Mouse (Mus musculus): ENCODE measurements at regions not wholly inside any gene's neighbourhood (a gene's known extent, or its start where the extent isn't known, plus 50 kb on each side); places are given as distances from the start of the nearest gene placed in this dataset.

- no peak for DNase-seq (ENCODE audit: low spot score)
These were observed 53.9 kb upstream of the Slc44a1 start for GRCm38 (mm10) chr4:53386309-53386708.

- peak; percentile 91 for DNase-seq (ENCODE audit: low spot score)
These were observed 55.5 kb upstream of the Slc44a1 start for GRCm38 (mm10) chr4:53384761-53385160.

GRCm38 (mm10) chr4:53384104-53384503, 56.1 kb upstream of the Slc44a1 start:
- DNase-seq (ENCODE audit: low spot score), result no peak

GRCm38 (mm10) chr4:53382012-53382411, 58.2 kb upstream of the Slc44a1 start:
- no peak for DNase-seq (ENCODE audit: low spot score)

- DNase-seq (ENCODE audit: low spot score), result no peak
These were observed 60.4 kb upstream of the Slc44a1 start for GRCm38 (mm10) chr4:53379855-53380254.

- no peak for DNase-seq (ENCODE audit: low spot score)
These were observed 63.2 kb upstream of the Slc44a1 start for GRCm38 (mm10) chr4:53376995-53377394.

GRCm38 (mm10) chr4:53356374-53356773, 83.8 kb upstream of the Slc44a1 start:
- DNase-seq (ENCODE audit: low spot score), result no peak

GRCm38 (mm10) chr4:53354961-53355360, 85.3 kb upstream of the Slc44a1 start:
- DNase-seq (ENCODE audit: low spot score), result peak; percentile 64

GRCm38 (mm10) chr4:53353399-53354090, 86.7 kb upstream of the Slc44a1 start:
- DNase-seq (ENCODE audit: low spot score), result peak; percentile 47

- DNase-seq (ENCODE audit: low spot score), result no peak
These were observed 89.1 kb upstream of the Slc44a1 start for GRCm38 (mm10) chr4:53351104-53351607.

- DNase-seq (ENCODE audit: low spot score), result no peak
These were observed 94.9 kb upstream of the Slc44a1 start for GRCm38 (mm10) chr4:53345346-53345745.

- no peak for DNase-seq (ENCODE audit: low spot score)
These were observed 95.7 kb upstream of the Slc44a1 start for GRCm38 (mm10) chr4:53344546-53344945.

GRCm38 (mm10) chr4:53341181-53341580, 99.0 kb upstream of the Slc44a1 start:
- DNase-seq (ENCODE audit: low spot score), result no peak

GRCm38 (mm10) chr4:53340021-53340667, 100.1 kb upstream of the Slc44a1 start:
- DNase-seq (ENCODE audit: low spot score), result no peak

GRCm38 (mm10) chr4:53339125-53340020, 100.8 kb upstream of the Slc44a1 start:
- no peak for DNase-seq (ENCODE audit: low spot score)

GRCm38 (mm10) chr4:53338479-53338878, 101.7 kb upstream of the Slc44a1 start:
- DNase-seq (ENCODE audit: low spot score), result no peak

- no peak for DNase-seq (ENCODE audit: low spot score)
These were observed 102.4 kb upstream of the Slc44a1 start for GRCm38 (mm10) chr4:53337784-53338183.

- no peak for DNase-seq (ENCODE audit: low spot score)
These were observed 112.6 kb upstream of the Slc44a1 start for GRCm38 (mm10) chr4:53327382-53328165.

- DNase-seq (ENCODE audit: low spot score), result no peak
These were observed 116.4 kb upstream of the Slc44a1 start for GRCm38 (mm10) chr4:53323838-53324237.

GRCm38 (mm10) chr4:53323195-53323594, 117.0 kb upstream of the Slc44a1 start:
- DNase-seq (ENCODE audit: low spot score), result no peak

GRCm38 (mm10) chr4:53322484-53322883, 117.7 kb upstream of the Slc44a1 start:
- no peak for DNase-seq (ENCODE audit: low spot score)

All from heart, adult 8-10 months (tissue).